Mouse (Mus musculus): ENCODE results near the gene Mthfr.

The Mthfr gene

DNA sequence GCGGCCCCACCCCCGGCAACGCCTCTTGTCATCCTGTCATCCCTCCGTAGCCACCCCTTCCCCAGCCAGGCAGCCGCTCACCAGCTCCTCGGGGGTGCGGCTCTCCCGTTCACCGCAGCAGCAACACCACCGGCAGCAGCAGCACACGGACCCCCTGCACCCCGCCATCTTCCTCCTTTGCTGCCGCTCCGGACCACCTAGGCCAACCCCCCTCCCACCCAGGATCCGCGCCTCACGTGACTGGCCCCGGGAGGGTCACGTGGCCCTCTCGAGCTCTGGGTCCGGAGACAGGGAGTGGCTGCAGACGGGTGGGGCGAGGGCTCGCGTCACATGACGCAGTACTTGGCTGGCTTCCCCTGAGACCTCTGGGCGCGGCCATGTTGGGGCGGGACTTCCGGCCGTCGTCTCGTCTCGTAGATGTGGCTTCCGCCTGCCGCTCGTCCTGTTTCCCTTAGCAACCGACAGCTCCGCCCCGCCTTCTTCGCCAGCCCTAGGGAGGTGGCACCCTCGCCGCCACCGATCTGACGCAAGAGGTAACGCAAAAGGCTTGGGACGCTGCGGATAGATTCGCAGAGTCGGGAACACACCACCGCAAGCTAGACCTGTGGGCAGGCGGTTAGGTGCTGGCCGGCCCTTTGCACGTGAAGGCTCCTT is at the start of gene Mthfr, which contains the start of gene Clcn6:
Gene Mthfr (plus strand): TSS at position 478 of the 654 bp plus-strand sequence.
Gene Clcn6 (minus strand): TSS at position 222 of the 654 bp plus-strand sequence.
- in situ Hi-C loops (cut with MboI) = no loop called here

DNA sequence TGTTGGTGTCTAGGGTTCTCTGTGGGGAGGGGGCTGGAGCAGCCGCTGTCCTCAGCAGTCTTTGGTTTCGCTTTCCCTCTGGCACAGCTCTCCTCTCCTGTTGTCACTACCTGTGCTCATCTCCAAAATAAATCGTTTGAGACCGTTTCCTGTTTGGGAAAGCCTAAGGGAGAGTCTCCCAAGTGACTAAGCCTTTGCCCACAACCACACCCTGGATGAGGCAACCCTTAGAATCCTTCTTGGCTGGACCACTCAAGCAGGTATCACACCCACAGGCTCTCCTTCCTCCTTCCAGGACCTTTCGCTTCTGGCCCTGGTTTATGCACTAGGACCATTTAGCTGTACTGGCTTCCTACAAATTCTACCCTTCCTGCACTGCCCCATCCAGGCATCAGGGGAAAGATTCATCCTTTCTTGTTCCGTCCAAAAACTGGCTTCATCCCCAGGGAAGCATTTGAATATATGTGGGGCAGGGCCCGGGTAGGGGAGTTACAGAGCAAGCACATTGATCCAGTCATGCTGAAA is 45.2 kb upstream of the Mthfr start:
- in situ Hi-C loops (cut with MboI) = no loop called here

DNA sequence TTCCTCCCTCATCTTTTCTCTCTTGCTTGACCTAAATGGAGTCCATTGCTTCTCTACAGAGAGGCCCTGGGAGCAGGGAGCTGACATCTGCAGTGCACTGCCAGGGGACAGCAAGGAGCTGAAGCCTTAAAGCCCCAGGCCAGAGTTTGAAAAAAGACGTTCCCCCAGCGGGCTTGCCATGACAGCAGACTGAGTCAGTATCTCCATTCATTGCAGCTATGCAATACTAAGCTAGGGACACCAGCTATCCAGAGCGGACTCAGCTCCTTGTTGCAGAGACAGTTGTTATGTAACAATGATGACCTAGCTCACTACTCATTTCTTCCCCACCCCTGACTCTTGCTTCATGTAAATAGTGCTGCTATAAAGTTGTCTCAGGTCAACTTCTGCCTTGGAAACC is 43.6 kb upstream of the Mthfr start:
- in situ Hi-C loops (cut with MboI) = no loop called here

- in situ Hi-C loops (cut with MboI) = no loop called here
These were observed 38.6 kb upstream of the Mthfr start, which contains the start of gene Nppa for GRCm38 (mm10) chr4:148000202-148000772. TSS of gene Nppa (plus strand) at chr4:148000722.

- in situ Hi-C loops (cut with MboI) = no loop called here
These were observed 37.7 kb upstream of the Mthfr start for GRCm38 (mm10) chr4:148001013-148001789.

- in situ Hi-C loops (cut with MboI) = no loop called here
These were observed 37.0 kb upstream of the Mthfr start for GRCm38 (mm10) chr4:148001866-148002265.

- in situ Hi-C loops (cut with MboI) = no loop called here
These were observed 34.5 kb upstream of the Mthfr start for GRCm38 (mm10) chr4:148004361-148004760.

DNA sequence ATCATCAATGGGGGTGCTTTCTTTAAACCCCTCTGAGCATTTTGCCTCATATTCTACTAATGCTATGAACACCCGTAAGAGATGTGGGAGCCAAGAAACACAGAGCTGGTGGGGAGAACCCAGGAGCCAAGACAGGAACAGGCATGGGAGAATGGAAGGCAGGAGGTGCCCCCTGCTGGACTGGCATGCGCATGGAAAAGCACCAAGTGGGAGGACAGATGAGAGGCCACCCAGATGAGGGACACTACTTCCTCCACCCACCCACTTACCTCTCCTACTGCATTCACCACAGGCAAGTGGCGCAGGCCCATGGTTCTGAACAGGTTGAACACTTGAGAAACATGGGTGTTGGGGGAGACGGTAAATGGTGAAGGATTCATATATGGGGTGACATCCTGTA is 30.5 kb upstream of the Mthfr start:
- in situ Hi-C loops (cut with MboI) = no loop called here

- in situ Hi-C loops (cut with MboI) = no loop called here
These were observed 29.2 kb upstream of the Mthfr start for GRCm38 (mm10) chr4:148009641-148010040.

DNA sequence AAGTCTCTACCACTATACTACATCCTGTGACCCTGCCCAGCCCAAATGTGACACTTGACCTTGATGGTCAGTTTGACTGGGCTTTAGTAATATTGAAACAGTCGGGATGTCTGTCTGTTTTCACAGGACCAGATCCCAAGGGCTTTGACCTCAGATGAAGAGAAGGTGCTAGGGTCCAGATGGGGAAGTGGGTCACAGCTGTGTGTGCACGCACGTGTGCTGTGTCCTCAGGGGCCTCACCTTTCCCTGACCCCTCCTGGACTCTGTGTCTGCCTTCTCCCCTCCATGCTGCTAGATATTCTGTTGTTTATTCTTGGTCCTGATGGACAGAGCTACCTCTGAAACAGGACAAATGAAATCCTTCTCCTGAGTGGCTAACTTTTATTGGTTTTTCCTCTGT is 27.5 kb upstream of the Mthfr start:
- in situ Hi-C loops (cut with MboI) = no loop called here

DNA sequence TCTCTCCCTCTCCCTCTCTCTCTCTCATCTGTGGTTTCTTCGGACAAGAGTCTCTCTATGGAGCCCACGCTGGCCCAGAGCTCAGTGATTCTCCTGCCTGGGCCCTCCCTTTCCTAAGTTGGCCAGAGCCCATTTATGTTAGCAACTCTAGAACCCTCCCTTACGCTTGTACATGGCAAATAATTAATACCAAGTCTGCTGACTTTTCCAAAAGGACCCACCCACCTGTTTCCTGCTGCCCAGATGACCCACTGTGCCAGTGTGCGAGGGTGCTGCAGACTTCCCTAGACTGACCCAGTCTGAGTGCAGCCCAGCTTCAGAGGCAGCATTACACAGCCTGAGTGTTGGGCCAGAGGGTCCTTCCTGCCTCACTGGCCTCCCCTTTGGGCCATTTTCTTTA is 26.7 kb upstream of the Mthfr start:
- in situ Hi-C loops (cut with MboI) = no loop called here

- in situ Hi-C loops (cut with MboI) = no loop called here
These were observed 23.5 kb upstream of the Mthfr start for GRCm38 (mm10) chr4:148015418-148015817.

DNA sequence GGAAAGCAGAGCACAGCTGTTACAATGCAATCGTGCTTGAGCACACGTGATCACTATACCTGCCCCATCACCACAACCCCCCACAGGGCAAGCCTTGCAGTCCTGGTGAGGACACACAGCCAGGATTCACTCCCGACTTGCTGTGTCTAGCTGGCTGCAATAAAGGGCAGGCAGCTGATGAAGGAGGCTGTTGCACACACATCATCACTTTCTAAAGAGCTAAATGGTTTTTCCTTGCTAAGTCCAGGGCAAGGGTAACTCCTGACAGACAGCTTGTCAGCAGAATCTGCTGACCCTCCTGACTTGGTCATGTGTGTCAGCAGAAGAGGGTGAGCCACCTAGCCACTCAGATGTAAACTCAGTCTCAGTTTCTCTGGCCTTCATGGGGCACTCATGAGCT is 21.9 kb upstream of the Mthfr start:
- in situ Hi-C loops (cut with MboI) = no loop called here

DNA sequence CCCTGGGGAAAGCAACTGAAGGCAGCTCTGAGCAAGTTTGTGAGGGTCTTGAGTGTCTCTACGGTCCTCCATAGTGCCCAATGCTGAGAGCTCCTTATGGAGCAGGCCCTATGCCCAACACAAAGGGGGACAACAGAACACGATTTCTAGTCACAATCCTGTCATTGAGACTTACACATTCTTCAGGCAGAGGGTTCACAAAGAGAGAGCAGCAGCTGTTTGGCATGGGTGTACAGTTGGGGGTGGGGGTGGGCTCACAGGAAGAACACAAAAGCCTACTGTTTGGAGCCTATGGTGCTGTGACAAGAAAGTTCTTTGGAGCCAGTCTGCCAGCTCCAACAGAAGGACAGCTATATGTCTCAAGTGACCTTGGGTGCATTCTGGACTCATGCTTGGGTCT is 20.5 kb upstream of the Mthfr start:
- in situ Hi-C loops (cut with MboI) = no loop called here

- in situ Hi-C loops (cut with MboI) = no loop called here
These were observed 14.9 kb upstream of the Mthfr start for GRCm38 (mm10) chr4:148024003-148024402.

DNA sequence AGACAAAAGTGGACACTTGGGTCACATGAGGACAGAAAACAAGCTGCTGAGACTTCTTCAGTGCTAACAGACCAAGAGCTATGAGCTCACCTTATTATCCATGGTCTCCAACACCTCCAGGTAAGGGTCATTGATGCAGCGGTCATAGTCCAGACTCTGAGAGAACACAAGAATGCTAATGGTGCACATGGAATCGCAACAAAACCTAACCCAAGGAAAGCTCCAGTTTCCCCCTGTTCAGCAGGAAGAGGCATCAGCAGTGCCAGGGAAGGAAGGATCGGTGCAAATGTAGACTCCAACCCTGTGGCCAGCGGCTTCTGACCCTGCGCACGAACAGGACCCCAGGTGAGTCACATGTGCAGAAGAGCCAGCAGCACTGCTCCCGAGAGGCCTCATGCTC is 9.6 kb upstream of the Mthfr start:
- in situ Hi-C loops (cut with MboI) = no loop called here

GRCm38 (mm10) chr4:148030506-148030905 is 8.4 kb upstream of the Mthfr start:
- in situ Hi-C loops (cut with MboI) = no loop called here

GRCm38 (mm10) chr4:148033858-148034410 is 4.9 kb upstream of the Mthfr start:
- in situ Hi-C loops (cut with MboI) = no loop called here

- in situ Hi-C loops (cut with MboI) = no loop called here
These were observed 3.4 kb upstream of the Mthfr start for GRCm38 (mm10) chr4:148035440-148035839.

DNA sequence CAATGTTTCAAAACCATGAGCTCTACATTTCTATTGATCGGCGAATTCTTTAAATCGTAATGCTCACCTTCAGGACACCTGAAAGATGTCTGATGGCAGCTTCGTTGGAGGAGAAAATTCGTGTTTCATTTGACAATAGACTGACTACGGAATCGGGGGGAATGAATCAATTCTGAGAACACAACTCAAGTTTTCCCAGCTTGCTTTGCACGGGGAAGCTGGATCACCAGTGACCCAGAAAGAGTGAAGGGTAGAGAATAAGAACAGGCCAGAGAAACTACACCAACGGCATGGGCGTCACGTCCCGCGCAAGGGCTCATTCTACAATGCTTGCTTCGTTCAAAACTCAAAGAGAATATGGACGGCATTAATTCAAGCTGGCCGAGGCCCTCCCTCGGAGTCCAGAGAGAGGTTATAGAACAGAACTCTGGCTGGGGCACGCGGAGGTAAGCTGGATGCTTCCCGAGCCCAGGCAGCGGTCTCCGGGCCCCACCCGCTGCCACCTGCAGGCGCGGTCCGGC is 738 bp upstream of the Mthfr start:
- in situ Hi-C loops (cut with MboI) = no loop called here

- in situ Hi-C loops (cut with MboI) = no loop called here
These were observed 564 bp downstream of the Mthfr start for GRCm38 (mm10) chr4:148039254-148040028.

All from mature B cell (primary cell).